ENCODE assay signal across 8 mouse cellular contexts in genomic region chr6:92092737-92093136, GRCm38 (mm10). TPM values are rescaled to one million over a fixed set of nuclear protein-coding genes. Genes with fewer than 3 reads are reported as not detected.
DNase-seq lines count a peak whose midpoint lies in the region; ATAC-seq and TF ChIP-seq lines count a peak whose summit lies in the region.

No protein-coding gene starts in this region.

- ATAC-seq in cerebellum, adult (ENCODE audit: insufficient number of reproducible peaks, low FRiP score, low TSS enrichment): no peak
- ATAC-seq in liver, embryonic 14.5 days (ENCODE audit: insufficient read depth): no peak

- no peaks in the 10 kb centered on the region for H3K9me3 ChIP-seq in liver, embryonic 14.5 days (ENCODE audit: control insufficient read depth, low read length)

- no peak for TF ChIP-seq CTCF in thymus, adult 2 months (IDR thresholded peaks at IDR 0.05; ENCODE audit: borderline replicate concordance, control insufficient read depth, extremely low read depth, insufficient read depth, low read length, poor library complexity)
- TF ChIP-seq CTCF in liver, embryonic 14.5 days (IDR thresholded peaks at IDR 0.05; ENCODE audit: low read depth): no peak

- H3K4me2 ChIP-seq in liver, embryonic 14.5 days (ENCODE audit: low read depth): peak overlapping the region; percentile 94

- peak overlapping the region; percentile 74 for H3K4me3 ChIP-seq in thymus, adult 2 months (ENCODE audit: control insufficient read depth, insufficient read depth, low read length)
- H3K4me3 ChIP-seq in liver, embryonic 14.5 days (ENCODE audit: insufficient read depth in 1 of 2, low read depth in 2 of 2, low read length in 2 of 2): peak overlapping the region; percentile 80 to 87

- H3K36me3 ChIP-seq in thymus, adult 2 months (ENCODE audit: control insufficient read depth, insufficient read depth, low read length): no peaks in the 10 kb centered on the region
- H3K36me3 ChIP-seq in liver, embryonic 14.5 days (replicated peaks; ENCODE audit: control insufficient read depth, insufficient read depth, low read depth): no peaks in the 10 kb centered on the region

- TF ChIP-seq EP300 in liver, embryonic 14.5 days (IDR thresholded peaks at IDR 0.05; ENCODE audit: low read depth): no peak

- H3K27ac ChIP-seq in thymus, adult 2 months (ENCODE audit: control insufficient read depth, insufficient read depth, low read length): peak overlapping the region; percentile 77; the same call in 1 of the 2 replicates
- H3K27ac ChIP-seq in liver, embryonic 14.5 days: peak overlapping the region; percentile 84

- peak overlapping the region; percentile 91 for H3K9ac ChIP-seq in liver, embryonic 14.5 days (replicated peaks)

- WGBS in thymus, adult 2 months: 17% methylated on average over 3 of the region's 3 CpGs
- WGBS in liver, embryonic 14.5 days (ENCODE audit: insufficient replicate concordance): 28% methylated on average over 3 of the region's 3 CpGs

- no peaks in the 10 kb centered on the region for H3K27me3 ChIP-seq in thymus, adult 2 months (ENCODE audit: control insufficient read depth, insufficient read depth, low read length)
- no peaks in the 10 kb centered on the region for H3K27me3 ChIP-seq in liver, embryonic 14.5 days (ENCODE audit: control insufficient read depth, insufficient read depth, low read length)

- TF ChIP-seq POLR2A in thymus, adult 2 months (IDR thresholded peaks at IDR 0.05; ENCODE audit: control insufficient read depth, extremely low read depth, insufficient read depth, low read length, poor library complexity): no peak

- peak; percentile 42 to 47 for DNase-seq in cerebellum, postnatal 14 days
- DNase-seq in thymus, adult 2 months: no peak
- no peak for DNase-seq in thymus, postnatal 0 days (ENCODE audit: low spot score)
- no peak for DNase-seq in liver, embryonic 14.5 days (ENCODE audit: low read depth in 3 of 3, low spot score in 3 of 3)
- DNase-seq in natural killer cell, adult 2 months (ENCODE audit: low spot score in 2 of 2): no peak
- no peak for DNase-seq in left cerebral cortex, adult 11 months (ENCODE audit: low spot score)
- DNase-seq in spleen, postnatal 14 days (ENCODE audit: low spot score in 2 of 2): no peak

- H3K4me1 ChIP-seq in thymus, adult 2 months (replicated peaks; ENCODE audit: control insufficient read depth, insufficient read depth, low read length): peaks cover 2% of the 10 kb centered on the region; the same call in 1 of the 2 replicates
- H3K4me1 ChIP-seq in liver, embryonic 14.5 days (replicated peaks; ENCODE audit: control insufficient read depth in 2 of 2, insufficient read depth in 2 of 2, low read length in 1 of 2): peaks cover 25 to 33% of the 10 kb centered on the region in 2 experiments

RNA-seq across cellular contexts. Expression of gene Nr2c2, which starts 1.5 kb away (rescaled TPM):
- polyA plus RNA-seq in thymus, adult 2 months (2012; rRNA removed): 52.6 and 54.6 TPM in 2 replicates
- polyA plus RNA-seq in thymus, postnatal 0 days (2015; fragmentation: Nextera tagmentation; extraction: Ambion mirVana): 18.3 and 27.0 TPM in 2 replicates
- 5.0 and 5.9 TPM in 2 replicates for polyA plus RNA-seq in liver, embryonic 14.5 days (2012; rRNA removed)
- polyA plus RNA-seq in liver, embryonic 14.5 days (2014; fragmentation: Nextera tagmentation; extraction: Ambion mirVana): 3.9 and 6.1 TPM in 2 replicates

Comparison
In these comparisons a context has a peak if more than half of its experiments do, and no peak if none do; other contexts are left out.
1. DNase-seq: peak in cerebellum, postnatal 14 days (2 of 2); none in thymus, adult 2 months (single experiment), thymus, postnatal 0 days (single experiment), liver, embryonic 14.5 days (0 of 3), natural killer cell, adult 2 months (0 of 2), left cerebral cortex, adult 11 months (single experiment) and spleen, postnatal 14 days (0 of 2).